Mouse (Mus musculus) gastrocnemius, adult 2 months (tissue): ENCODE measurements around the gene Twf1. TPM values are rescaled to one million over a fixed set of nuclear protein-coding genes. Genes with fewer than 3 reads are reported as not detected.

Experiments used
- DNase-seq: peaks from one replicate; pipeline ENCODE4 v3.0.0; 2022
- H3K27ac ChIP-seq: fragments of 200-600 bp; 2 replicates; pipeline ENCODE4 v1.8.1; 2022; ENCODE audit warnings: mild to moderate bottlenecking
- H3K4me3 ChIP-seq: fragments of 200-600 bp; 2 replicates; pipeline ENCODE4 v1.8.1; 2022; ENCODE audit warnings: mild to moderate bottlenecking, moderate library complexity
- CTCF ChIP-seq: fragments of 200-600 bp; IDR thresholded peaks from 2 replicates; pipeline ENCODE4 v1.8.1; 2022; ENCODE audit warnings: antibody characterized with exemption, mild to moderate bottlenecking, moderate library complexity
- intact Hi-C: fragments of 180-260 bp; cut with DNase I; formaldehyde crosslinking; loops from one replicate; pipeline ENCODE4 v1.15.1; 2025
- long read RNA-seq, 2 experiments: library from polyadenylated mRNA; stranded (forward); transcript quantifications; one replicate each; pipeline ENCODE4 v2.0.0; 2021
- total RNA-seq, 2 experiments: library from RNA; stranded (reverse); gene quantifications; 2 replicates each; pipeline ENCODE4 v1.2.3; 2021

Twf1 gene
- total RNA-seq, result 10 to 100 TPM in 1 of 2 experiments, 1 to 10 TPM in 1; 9.5 to 10.0 TPM
- long read RNA-seq, experiment 1, transcript Twf1-201 (9 exons, 3,025 nt), result major isoform, 8 of 10 reads
- long read RNA-seq, experiment 1, partial matches to known transcripts, result 0 of 10 reads
- long read RNA-seq, experiment 1, other reads (novel, unspliced or antisense), result 2 of 10 reads
- long read RNA-seq, experiment 2, transcript Twf1-201 (9 exons, 3,025 nt), result major isoform, 11 of 12 reads
- long read RNA-seq, experiment 2, partial matches to known transcripts, result 0 of 12 reads
- long read RNA-seq, experiment 2, other reads (novel, unspliced or antisense), result 1 of 12 reads

DNA sequence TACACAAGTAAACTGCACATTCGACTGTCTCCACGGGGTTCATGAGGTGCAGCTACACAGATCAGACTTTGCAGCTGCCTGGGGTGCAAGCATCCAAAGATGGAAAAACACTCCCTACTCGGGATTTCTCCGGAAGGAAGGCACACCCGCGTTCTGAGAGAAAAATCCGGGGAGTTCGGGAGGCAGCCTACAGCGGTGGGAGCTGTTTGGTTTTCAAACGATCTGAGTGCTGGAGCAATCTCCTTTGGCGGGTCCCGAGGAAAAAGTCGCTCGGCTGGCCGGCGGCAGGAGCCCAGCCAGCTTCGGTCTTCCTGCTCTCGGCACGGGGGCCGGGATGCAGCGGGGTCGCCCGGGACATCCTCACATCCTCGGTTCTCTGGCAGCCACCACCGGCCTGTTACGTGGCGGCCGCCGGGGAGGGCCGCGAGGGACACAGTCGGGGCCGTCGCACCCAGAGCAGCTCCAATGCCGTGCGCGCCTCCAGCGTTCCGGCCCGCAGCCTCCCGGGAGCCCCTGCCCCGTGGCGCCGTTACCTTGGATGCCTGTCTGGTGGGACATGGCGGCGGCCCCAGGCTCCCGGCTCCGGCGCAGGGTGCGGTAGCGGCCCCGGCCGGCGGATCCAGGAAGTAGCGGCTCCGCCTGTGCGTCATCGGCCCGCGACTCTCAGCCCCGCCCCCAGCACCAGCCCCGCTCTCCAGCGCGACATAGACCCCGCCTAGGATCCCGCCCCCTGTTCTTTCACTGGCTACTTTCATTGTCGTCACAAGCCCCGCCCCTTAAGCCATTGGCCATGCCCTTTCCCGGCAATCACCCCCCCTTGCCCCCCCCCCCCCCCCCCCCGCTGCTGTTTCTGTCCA lies at the start of gene Twf1:
TSS of gene Twf1 (minus strand) at position 671 of the 857 bp plus-strand sequence.
- intact Hi-C loops, result no loop called here
- peak within 1 kb of the TSS; percentile 93 for H3K27ac ChIP-seq
- peak; percentile 99 for DNase-seq
- peak within 1 kb of the TSS; percentile 100 for H3K4me3 ChIP-seq
- peak; percentile 45 for TF ChIP-seq CTCF

DNA sequence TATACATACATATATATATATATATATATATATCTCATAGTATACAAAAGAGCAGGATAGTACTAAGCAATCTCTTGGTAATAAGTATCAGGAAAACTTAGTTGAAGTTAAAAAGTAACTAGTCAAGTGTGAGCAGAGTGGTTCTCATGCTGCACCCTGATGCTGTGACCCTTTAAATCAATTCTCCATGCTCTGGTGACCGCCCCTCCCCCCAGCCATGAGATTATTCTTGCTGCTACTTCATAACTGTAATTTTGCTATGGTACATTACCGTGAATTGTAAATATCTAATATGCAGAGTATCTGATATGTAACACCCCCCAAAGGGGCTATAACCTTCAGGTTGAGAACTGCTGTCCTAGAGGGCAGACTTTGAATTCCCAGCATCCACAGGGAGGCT lies 49.4 kb upstream of the Twf1 start:
- no peak overlapping the region for H3K27ac ChIP-seq
- no peak for TF ChIP-seq CTCF
- intact Hi-C loops, result no loop called here
- H3K4me3 ChIP-seq, result no peak overlapping the region
- DNase-seq, result no peak

DNA sequence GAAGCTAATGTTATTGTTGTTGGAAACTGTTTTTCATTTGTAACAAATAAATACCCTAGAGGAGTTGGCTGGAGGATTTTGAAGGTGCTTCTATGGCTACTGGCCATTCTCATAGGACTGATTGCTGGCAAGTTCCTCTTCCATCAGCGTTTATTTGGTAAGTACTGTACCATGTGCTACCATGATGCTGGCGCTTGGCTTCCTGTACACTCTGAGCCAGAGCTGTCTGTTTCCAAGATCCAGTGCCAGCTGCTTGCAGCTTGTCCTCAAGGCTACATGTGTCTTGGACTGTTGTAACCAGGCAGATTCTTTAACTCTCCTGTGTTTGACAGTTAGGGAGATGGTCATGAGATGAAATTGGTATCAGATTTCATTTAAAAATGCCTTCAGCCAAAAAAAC lies 48.5 kb upstream of the Twf1 start:
- intact Hi-C loops, result no loop called here
- H3K4me3 ChIP-seq, result no peak overlapping the region
- no peak overlapping the region for H3K27ac ChIP-seq
- peak; percentile 46 for DNase-seq
- TF ChIP-seq CTCF, result no peak

DNA sequence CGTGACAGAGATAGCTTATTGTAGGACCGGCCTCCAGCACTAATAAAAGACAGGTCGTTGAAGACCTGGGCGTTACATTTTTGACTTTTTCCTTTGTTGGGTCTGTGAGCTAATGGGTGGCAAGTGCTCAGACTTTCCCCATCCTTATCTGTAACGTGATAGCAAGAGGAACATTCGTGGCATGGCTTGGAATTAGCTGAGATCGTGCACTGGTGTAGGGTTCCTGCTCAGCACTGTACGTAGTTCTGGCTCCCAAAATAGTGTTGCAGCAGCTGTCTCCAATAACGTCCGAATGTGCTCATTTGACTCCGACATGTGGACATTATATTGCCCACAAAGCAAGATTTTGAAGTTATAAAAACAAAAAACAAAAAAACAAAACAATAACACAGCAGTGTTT lies 44.8 kb upstream of the Twf1 start:
- DNase-seq, result peak; percentile 29
- no peak overlapping the region for H3K4me3 ChIP-seq
- no peak for TF ChIP-seq CTCF
- intact Hi-C loops, result no loop called here
- H3K27ac ChIP-seq, result peak overlapping the region; percentile 67

DNA sequence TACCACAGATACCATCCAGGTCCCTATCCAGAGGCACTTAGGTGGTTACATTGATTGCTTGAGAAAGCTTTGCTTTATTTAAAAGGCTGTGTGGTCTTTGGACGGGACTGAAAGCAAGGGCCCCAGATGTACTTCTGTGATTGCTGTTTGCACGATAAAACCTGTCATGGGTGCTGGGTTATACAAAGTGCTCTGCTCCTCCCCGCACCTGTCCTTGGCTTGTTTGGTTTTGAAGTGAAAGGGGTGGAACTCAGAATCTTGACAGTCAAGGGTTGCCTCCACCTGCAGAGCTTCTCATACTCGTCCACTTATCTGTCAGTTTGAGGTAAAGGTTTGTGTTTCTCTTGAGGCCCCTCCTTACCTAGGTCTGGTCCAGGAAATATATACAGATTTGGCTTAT lies 40.9 kb upstream of the Twf1 start:
- intact Hi-C loops, result no loop called here
- Histone ChIP-seq H3K27ac (no peak overlapping the region), H3K4me3 (no peak overlapping the region)
- no peak for TF ChIP-seq CTCF
- DNase-seq, result no peak

DNA sequence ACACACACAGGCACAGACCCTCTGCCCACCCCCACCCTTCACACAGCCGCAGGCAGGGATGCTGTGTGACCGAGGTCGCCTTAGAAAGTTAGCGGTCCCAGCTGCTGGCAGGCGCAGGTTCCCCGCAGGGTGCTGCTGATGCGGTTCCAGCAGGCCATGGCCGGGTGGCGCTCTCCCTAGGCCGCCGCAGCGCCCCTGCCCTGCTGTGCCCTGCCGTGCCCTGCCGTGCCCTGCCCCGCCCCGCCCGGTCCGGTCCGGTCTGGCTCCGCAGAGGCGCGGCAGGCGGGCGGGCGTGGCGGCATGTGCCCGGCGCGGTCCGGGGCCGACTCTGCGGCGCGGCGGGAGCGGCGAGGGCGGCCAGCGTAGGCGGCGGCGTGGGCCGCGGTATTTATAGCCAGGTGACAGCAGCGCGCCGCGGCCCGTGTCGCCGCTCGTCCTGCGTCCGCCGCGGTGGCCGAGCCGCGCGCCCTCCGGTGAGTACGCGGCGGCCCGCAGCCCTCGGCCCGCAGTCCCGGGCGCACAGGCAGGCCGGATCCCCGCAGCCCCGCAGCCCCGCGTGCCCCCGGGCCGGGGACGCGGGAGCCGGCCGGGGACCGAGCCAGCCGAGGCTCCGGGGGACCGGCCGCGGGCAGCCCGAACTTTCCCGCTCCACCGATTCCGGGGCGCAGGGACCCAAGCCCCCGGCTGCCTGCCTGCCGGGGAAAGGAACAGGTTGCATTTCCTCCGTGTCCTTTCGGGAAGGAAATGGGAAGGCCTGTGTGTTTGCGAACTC lies 39.3 kb upstream of the Twf1 start, which contains the start of gene Tmem117:
TSS of gene Tmem117 (plus strand) at position 403 of the 772 bp plus-strand sequence.
- H3K27ac ChIP-seq, result peak within 1 kb of the TSS; percentile 90
- peak; percentile 86 for DNase-seq
- intact Hi-C loops, result loop anchor here (5.0 kb wide), 1 partner anchor 33 kb away; no protein-coding TSS in a partner anchor

DNA sequence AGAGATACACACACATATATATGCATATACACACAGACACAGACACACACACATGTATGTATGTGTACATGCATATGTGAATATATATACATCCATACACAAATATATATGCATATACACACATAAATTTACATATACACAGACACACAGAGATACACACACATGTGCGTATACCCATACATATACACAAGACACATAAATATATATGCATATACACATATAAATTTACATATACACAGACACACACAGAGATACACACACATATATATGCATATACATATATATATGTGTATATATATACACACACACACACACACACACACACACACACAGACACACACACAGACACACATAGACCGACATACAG lies 38.8 kb upstream of the Twf1 start:
- intact Hi-C loops, result loop anchor here (5.0 kb wide), 1 partner anchor 34 kb away; no protein-coding TSS in a partner anchor
- TF ChIP-seq CTCF, result no peak
- Histone ChIP-seq H3K4me3 (peak overlapping the region; percentile 84), H3K27ac (0 out of 2 replicates have a peak overlapping the region, but pooled peaks have one; percentile 90)
- DNase-seq, result no peak

More for the DNA sequence above, 39.3 kb upstream of the Twf1 start, which contains the start of gene Tmem117:
- peak within 1 kb of the TSS; percentile 84 for H3K4me3 ChIP-seq
- TF ChIP-seq CTCF, result peak; percentile 23; the same call in 1 of the 2 replicates

DNA sequence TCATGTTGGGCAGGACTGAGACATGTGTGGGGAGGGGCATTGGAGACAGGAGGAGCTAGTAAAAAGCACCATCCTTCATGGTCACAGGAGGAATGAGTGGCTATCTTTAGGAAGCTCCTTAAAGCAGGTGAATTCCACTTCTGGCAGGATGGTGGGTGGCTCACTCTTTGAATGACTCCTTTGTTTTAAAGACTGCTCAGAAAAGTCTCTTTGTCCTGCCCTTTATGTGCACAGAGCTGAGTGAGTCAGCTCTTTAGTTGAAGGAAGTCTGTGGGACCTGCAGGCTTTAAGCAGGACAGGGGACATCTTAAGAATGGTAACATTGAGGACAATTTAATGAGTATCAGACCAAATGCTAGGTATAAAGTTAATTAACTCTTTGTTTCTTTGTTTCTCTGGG lies 31.2 kb upstream of the Twf1 start:
- Histone ChIP-seq H3K4me3 (no peak overlapping the region), H3K27ac (no peak overlapping the region)
- TF ChIP-seq CTCF, result no peak
- DNase-seq, result no peak
- intact Hi-C loops, result no loop called here

DNA sequence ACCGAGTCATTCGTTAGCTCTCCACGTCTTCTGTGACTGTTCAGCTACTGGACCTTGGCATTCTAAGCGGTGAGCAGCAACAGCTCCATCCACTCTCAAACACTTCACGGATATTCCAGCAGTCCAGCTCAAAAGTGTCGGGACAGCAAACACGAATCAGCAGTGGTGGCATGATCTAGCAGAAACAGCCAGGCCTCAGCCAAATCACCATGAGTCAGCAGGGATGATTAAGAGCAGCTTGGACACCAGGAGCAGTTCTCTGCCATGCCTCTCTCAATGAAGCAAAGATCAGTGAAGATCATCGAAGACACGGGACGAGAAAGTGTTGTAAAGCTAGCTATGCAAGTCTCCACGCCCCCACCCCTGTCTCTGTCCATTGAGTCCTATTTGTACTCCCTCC lies 26.3 kb upstream of the Twf1 start:
- intact Hi-C loops, result no loop called here
- DNase-seq, result no peak
- TF ChIP-seq CTCF, result no peak
- Histone ChIP-seq H3K27ac (no peak overlapping the region), H3K4me3 (no peak overlapping the region)

DNA sequence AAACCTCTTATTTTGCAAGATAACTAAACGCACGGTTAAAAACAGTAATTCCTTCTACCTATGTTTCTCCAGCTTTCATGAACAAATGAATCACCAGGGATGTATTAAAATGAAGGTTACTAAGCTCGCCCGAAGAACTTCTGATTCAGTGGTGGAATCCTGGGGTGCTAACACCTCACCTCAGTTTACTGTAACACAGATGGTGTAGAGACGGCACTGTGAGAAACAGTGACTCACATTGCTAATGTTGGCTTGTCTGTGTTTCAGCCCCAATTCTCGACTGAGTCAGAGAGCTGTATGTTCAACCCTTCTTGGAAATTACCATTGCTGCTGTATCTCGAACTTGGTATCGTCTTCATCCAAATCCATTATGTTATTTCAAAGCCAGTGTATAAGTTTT lies 18.1 kb upstream of the Twf1 start:
- intact Hi-C loops, result no loop called here
- H3K4me3 ChIP-seq, result no peak overlapping the region
- H3K27ac ChIP-seq, result no peak overlapping the region
- no peak for TF ChIP-seq CTCF
- DNase-seq, result no peak

DNA sequence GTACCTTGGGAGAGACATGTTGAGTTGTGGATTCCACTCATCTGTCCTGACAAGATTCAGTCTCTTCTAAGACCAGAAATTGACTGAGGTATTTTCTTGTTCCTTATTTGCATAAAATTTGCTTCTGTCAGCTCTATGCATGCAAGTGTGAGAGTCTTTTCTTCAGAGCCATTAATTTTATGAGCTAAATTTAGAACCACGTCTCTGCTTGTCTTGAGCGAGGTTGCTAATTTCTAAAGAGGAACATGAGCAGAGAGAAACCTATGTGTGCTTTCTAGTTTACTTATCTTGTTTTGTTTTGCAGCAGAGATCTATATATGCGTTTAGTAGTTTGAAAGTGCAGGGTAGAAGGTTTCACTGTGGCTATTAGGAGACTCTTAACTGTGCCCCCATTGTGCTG lies 12.8 kb upstream of the Twf1 start:
- DNase-seq, result no peak
- no peak overlapping the region for H3K27ac ChIP-seq
- intact Hi-C loops, result no loop called here
- no peak overlapping the region for H3K4me3 ChIP-seq
- TF ChIP-seq CTCF, result no peak

DNA sequence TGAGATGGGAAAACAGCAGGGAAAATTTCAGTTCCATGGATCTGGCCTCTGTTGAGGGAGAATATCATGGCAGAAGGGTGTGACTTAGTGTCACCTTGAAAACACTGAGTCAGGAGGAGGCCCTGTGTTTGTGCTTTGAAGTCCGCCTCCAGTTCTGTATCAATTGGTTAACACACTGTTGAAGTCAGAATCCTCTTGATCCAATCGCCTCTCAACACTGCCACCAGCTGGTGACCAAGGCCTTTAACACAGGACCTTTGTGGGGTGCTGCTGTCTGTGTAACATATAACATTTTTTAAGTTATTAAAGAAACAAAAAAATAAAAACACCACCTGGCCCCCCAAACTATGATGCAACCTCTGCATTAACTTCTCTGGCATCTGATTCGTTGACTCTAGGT lies 11.7 kb upstream of the Twf1 start:
- intact Hi-C loops, result loop anchor here (2.0 kb wide), 1 partner anchor 43 kb away; no protein-coding TSS in a partner anchor
- Histone ChIP-seq H3K27ac (no peak overlapping the region), H3K4me3 (peak overlapping the region; percentile 60)
- DNase-seq, result peak; percentile 70
- peak; percentile 64 for TF ChIP-seq CTCF
